Mouse (Mus musculus) urinary bladder, postnatal 25 days (tissue): Measurements from ENCODE around the gene Ttc28.
A peak's percentile ranks its signal among the peaks of the same experiment; 100 is the strongest.

Source experiments
- DNase-seq: peaks from one replicate; pipeline ENCODE4 v3.0.0; 2022; ENCODE audit warnings: low spot score

Gene Ttc28

DNA sequence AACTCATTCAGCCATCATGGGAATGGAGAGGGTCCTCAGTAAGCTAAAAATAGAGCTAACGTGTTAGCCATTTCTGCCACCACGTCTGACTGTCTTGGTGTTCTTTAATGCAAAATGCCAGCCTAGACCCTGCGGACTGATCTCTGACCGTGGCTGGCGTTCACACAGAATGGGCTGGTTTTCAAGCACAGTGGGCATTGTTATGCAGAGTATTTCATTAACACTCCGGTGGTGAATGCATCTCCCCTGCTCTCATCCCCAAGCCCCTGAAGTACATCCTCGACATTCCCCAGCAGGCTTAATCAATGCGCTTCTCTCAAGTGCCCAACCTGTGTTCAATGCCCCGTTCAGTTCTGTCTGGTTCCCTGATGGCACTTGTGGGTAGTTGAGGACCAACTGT, 290.8 kb downstream of the Ttc28 start:
- DNase-seq = no peak

DNA sequence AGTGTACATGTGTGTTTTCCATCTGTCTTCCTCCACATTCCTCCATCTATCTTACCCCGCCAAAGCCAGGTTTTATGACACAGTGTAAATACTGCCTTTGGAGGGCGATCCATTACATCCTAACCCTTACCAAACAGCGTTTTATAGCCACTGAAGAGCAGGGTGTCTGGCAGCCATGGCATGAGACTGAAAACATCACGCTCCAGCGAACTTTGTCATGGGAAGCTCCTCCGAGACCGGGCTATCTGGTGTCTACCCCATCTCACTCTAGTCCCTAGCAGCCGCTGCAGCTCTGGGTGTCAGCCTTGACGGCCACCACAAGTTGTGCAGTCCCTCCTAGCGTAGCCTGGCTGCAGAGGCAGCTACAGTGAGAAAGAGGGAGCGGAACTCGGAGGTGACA, 295.8 kb downstream of the Ttc28 start:
- DNase-seq = no peak

DNA sequence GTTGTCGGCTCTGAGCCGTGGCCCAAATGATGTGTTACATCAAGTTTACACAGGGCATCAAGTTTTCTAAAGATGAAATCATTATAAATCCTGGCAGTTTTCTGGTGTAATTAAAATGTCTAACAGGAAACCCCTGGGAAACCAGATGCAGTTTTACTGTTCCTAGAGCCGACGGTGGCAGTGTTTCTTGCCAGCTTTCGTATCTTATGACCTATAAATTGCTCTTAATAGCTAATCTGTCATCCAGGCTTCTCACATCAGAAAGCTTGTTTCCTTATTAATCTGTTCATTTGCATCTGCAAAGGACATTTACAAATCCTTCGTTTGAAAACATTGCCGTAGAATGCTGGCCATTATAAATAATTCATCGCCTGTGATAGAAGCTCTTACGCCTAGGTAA, 296.2 kb downstream of the Ttc28 start:
- no peak for DNase-seq

DNA sequence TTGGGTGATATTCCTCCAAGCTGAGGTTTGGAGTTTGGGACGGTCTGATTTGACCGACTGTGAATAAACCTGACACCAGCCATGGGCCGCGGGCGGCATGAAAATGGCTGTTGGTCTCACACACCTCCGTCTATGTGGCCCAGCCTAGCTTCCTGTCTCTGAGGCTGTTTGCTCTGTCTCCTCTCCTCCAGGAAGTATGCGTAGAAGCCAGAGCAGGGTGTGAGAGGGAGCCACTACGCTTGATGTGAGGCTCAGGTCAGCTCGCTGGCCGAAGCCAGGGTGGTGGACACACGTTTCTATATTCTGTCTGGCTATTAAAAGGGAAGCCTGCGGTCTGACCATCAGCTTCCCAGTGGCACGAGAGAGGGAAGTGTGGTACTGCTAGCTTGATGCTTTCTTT, 296.8 kb downstream of the Ttc28 start:
- no peak for DNase-seq

DNA sequence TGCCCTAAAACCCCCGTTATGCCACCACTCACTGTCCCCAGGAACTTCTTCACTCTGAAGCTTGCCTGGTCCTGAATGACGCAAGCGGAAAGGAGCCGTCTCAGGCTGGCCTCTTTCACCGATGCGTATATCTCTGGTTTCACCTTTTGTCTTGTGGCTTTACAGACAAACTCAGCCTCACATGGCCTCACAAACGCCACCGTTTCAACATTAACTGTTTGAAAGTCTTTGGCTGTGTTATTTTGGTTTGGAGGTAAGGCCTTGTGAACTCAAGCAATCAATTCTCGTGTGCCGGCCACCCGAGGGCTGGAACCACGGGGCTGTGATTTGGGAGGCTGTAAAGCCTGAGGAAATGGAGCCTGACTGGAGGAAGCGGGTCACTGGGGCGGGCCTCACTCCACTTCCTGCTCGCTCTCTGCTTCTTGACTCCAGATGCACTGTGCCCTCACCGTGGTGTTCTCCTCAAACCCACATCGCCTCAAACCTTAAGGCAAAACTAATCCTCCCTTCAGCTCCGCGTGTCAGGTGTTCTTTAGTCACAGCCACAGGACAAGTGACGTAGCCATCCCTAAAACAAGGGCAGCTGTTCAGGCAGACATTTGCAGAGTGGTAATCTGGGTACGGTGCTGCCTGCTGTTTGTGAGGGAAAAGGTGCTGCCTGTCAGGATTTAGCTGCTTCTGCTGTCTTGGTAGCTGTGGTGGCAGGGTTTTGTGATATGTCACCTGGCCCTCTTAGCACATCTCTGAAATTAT, 298.9 kb downstream of the Ttc28 start:
- DNase-seq = no peak

DNA sequence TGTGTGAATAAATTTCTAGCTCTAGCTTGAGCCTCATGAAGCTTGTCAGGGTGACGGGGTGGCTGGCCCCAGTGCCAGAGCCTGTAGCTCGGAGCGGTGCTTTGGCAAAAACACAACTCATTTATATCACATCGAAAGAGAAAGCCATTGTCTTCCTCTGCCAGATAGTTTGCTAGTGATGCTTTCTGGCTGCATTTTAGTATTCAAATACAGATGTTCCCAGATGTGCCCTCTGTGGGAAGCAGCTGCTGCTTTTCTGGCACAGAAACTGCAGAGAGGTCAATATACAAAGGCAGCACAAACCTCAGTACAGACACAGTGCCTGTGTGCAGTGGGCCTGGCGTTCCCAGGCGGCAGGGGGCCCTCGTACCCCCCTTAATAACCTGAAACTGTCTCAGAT, 300.0 kb downstream of the Ttc28 start:
- DNase-seq = no peak

DNA sequence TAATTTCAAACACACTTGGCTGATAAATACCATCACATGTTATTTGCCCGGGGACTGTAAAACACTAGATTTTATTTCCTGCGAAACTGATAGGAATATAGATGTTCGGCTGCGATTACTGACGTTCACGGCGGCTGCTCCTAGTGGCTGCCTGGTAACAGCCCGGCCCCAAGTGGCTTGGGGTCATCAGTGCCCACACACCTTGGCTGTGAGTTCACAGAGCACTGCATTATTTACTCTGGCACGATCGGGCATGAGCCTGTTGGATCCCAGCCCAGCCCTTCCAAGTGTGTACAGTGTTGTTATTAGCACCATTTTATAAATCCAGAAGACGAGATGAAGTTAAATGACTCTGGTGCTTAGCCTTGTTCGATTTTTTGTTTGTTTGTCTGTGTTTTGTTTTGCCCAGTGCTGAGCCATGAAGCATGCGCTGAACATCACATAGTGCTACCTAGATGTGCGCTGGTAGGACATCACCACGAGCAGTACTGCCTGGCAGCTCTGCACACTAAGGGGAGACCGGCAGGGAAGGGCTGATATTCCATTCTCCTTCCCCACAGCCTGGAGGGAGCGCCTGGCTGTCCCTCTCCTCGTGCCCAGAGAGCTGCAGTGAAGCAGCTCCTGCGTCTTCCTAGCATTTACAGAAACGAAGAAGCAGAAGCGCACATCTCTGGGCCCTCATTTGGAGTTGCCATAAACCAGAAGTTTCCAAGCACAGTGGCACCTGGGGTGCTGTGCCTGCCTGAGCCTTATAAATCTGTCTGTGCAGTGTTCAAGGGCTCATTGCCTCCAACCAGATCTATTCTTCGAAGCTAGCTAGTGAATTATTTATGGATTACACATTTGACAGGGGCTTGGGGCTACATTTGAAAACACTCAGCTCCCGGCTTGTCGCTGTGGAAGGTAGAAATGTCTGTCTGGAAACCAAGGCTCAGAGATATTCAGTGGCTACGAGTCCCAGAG, 300.8 kb downstream of the Ttc28 start:
- DNase-seq = no peak

DNA sequence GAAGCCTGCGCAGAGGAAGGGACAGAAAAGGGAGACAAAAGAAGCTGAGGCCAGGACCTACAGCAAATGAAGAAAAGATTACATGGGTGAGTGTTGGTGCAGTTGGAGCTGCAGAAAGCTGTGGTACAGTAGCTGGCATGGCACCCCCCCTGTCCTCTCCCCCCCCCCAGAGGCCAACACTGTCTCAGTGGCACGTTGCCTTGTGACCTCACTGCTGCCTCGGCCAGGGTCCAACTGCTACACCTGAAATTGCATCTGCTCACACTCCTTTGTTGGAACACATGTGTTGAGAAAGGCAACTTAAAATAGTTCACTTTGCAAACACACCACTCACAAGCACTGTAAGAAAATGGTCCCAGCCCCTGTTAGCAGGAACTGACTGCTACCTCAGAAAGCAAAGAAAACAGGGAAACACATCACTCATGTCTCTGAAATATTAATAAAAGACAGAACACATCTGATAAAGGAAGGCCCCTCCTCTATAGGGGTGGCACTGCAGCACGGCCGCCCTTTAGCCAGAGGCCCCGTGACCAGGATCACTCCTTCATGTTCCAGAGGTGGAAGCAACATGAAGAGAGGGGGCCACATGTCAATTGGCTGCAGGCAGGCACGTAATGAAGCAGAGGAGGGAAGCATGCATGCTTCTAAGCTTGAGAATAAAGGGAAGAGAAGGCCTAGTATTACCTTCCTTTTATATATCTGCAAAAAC, 301.8 kb downstream of the Ttc28 start:
- no peak for DNase-seq

DNA sequence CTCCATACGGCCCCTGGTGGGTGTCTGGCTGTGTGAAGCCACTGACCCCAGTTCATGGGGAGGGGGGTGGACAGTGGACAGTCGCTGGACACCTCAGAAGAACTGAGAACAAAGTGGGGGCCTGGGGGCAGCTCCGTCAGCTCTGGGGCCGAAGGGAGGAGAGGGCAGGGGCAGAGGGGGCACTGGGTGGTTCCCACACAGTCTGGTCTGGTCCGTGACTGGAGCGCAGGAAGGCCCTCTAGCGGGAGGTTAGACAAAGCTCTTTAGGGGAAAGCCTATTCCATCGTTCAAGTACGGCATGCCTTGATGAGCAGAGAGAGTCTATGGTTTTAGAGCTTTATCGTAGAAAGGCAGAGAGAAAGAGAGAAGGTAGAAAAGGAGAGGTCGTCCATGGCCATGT, 307.0 kb downstream of the Ttc28 start:
- no peak for DNase-seq

DNA sequence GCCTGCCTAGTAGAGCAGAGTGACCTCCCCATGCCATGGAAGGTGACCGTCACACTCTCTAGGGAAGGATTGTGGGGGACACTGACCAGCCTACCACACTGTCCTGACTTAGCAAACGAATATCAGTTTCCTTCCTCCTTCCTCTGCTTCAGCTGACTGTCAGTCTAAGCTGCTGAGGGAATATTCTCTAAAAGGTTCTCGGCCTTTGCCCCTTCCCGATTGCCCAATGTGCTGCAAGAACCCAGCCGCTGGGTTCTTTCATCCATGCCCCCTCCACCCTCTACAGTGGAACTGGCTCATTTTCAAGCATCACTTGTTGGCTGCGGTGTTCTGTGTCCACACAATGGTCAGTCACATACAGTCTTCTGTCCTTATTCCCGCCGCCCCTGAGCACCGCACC, 312.4 kb downstream of the Ttc28 start:
- DNase-seq = no peak

DNA sequence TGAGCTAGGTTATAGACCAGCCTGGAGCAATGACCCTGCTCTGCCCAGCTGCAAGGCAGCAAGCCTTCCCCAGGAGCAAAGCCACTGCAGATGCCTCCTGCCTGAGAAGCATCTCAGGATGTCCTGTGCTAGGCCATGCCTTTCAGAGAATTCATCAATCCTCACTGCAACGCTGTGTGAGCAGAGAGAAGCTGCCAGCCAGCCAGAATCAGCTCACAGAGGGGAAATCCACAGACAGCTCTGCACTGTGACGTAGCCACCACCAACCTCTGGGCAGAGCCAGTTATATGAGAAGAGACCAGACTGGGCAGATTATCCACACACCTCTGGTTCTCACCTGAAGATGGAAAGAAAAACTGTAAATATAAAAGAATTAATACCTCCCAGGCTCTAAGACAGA, 315.2 kb downstream of the Ttc28 start:
- DNase-seq = no peak

DNA sequence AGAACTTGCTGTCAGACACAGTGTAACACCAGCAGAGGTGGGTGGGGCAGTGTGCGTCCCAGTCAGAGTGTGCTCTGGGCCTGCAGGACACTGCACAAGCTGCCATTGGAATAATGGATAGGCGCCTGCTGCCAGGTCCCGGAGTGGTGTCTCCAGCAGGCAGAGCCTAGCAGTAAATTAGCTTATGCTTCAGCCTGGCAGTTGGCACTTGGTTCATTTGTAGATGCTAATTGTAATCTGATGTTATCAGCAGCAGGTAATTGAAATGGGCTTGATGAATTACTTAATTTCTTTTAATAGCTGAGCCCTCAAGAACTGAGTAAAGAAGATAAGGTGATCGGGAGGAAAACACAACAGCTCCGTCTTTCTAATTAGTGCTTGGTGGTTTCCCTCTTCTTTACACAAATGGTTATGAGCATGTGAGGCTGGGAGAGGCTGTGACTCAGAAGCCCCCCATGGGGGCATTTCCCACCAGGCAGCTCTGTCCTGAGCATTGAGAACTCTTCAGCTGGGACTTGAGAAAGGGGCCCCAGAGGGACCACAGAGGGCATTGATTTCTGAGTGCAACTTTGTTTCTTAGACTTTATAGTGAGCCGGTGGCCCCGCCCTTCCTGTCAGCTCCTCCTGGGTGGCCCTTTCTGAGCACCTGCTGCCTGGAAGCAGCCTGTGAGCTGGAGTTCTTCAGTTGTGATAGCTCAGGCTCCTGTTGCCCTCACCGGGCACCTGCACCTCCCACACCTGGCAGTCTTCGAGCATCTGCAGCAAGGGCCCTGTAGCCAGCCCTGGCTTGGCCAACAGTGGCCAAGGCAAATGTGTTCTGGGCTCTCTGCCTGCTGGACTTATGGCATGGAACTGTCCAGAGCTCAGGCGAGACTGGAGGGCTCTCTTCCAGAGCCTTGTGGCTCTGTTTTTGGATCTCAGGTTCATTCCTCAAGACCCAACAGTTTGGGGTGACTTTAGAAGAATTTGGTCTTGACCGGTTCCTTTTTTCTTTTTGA, 316.2 kb downstream of the Ttc28 start:
- DNase-seq = no peak

DNA sequence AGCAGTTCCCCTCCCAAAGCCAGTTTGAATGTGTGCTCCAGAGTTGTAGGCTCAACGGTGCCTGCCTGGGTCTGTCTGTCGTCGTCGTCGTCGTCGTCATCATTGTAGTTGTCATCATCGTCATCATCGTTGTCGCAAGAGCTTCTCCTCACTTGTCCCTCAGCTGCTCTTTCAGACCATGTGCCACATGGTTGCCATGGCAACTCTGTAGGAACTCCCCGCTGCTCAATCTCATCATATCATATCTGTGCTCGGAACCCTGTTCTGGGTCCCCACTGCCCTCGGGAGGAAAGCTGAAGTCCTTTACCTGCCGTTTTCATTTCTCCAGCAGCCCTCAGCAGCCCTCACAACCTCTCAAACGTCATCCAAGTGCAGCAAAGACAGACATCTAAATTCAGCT, 318.1 kb downstream of the Ttc28 start:
- DNase-seq = no peak

DNA sequence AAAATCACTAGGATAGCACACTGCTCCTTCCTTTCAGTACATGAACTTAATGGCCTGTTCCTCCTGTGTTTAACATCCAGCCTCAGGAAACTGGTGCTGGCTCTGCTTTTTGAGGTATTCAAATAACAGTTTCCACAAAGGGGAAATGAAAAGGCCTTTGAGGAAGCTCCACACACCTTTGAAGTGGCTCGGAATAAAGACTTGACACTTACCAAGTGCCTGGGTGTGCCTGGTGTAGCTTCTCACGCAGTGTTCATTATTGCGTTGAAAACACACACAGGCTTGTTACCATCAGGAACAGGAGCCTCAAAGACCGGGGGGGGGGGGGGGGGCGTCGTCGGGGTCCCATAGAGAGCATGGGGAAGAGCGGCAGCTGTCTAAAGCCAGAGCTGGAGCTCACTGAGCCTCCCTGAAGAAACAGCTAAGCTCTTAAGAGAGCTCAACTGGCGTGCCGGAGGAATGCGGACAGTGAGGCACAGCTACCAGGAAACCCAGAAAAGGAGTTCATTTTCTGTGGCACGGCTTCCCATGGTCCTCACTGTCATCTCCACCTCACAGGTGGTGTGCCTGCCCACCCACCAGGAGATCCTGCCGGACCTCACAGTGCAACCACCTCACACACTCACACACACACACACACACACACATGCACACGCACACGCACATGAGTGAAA, 320.7 kb downstream of the Ttc28 start:
- no peak for DNase-seq

DNA sequence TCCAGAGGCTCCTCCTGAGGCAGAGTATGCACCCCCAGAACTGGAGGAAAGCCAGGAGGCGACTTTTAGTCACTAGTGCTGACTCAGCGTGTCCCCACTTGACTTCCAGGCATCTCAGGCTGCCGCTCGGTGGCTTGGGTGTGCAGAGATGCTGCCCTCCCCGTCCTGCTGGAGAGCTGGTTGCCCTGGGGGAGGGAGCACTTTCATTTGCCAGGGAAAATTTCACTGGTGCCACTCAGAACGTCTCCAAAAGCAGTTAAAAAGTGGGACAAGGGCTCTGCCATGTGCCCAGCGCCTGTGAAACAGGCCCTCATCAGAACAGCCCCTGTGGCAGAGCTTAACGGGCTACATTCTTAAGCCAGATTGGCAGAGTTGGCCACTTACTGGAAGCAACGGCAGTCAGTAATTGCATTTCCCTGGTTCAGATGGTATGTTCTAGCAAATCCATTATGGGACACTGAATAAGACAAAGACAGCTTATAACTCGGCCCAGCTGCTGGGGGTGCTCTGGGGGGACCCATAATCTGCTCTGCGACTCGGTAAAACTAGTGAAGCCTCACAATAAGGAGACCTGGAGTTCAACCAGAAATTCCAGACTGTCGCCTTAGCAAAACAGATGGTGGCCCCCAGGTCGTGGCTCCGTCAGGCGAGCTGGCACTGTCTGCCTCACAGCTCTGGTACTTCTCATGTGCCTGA, 321.5 kb downstream of the Ttc28 start:
- DNase-seq = peak; percentile 25

DNA sequence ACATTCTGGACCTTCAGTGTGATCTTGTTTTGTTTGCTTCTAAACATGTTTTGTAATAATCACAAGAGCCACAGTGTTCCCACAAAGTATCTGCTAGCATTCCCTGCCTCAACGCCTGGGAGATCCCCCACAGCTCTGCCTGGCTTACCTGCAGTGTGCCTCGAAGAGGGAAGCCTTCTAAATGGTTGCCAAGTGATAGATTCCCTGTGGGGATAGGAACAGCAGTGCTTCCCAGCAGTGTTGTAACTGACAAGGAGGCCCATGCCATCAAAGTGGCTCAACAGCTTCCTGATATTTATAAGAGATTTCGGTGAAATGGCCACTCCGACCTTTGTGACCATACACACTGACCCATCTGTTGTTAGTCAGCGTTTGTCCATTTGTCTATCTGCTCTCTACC, 324.6 kb downstream of the Ttc28 start:
- DNase-seq = no peak

DNA sequence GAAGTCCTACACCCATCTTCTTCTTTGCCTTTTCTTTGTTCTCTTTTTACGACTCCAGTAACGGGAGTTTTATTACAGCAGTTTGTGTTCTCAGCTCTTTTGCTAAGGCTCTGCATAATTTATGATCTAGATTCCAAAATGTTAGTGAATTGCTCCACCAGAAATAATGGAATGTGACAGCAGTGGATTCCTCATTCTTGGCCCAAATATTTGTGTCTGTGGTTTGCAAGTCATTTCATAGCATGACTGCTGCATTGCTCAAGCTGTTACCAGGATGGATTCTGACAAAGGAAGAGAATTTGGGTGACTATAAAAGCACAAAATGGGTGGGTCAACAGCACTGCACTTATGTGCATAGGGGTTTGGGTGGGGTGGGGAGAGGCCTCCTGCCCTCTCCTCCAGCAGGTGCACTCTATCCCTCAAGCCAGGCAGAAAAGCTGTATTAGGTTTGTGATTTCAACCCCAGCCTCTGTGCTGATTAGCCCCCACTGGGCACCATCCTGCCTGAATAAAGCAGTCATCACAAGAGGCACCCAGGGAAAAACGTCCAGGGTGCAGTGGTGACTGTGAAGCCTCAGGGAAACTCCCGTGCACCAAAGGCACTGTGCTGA, 325.5 kb downstream of the Ttc28 start:
- no peak for DNase-seq

DNA sequence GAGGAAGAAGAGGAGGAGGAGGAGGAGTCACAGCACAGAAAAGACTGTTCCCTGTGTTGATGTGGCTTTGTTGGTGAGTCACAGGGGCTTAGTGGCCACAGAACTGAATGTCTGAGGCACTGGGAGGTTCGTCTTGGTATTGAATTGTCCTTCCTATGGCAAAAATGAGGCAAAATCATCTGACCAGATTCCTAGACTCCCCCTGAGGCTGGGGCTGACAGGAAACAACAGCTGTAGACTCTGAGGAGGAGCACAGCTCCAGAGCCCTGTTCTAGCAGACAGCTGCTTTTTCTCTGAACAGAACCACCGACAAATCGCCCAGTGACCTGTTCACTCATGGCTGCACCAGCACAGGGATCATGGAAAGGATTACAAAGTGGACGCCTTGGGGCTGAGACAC, 326.2 kb downstream of the Ttc28 start:
- no peak for DNase-seq

DNA sequence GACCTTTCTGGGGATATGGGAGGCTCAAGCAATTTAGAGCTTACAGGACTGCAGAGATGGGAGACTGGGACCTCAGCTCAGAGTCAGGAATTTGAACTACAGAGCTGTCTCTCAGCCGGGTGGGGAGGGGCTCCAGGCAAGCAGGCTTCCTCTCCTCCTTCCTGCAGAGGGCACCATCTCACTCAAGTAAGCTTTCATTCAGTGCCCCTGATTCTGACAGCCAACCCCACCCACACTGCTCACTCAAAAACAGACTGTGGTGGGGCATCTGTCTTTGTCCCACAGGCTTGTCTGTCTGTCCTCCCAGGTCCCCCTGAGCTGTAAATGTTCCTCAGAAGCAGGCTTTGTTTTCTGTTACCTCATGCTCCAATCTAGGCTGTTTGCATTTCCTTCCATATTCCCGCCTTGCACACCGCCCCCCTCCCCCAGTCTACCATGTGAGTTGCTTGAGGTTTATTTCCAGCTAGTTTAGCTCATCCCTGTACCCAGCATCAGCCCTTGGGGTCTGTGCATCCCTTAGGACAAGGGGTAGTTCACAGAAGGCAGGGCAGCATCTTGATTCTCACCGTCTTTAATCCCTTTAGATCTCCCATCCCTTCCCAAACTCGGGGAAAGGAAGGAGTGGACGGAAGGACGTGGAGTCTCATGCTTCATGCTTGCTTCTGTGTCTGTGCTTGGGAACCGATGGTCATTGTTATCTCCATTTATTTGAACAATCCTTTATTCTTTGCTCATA, 328.5 kb downstream of the Ttc28 start:
- DNase-seq = no peak
